Mouse (Mus musculus) heart, embryonic 11.5 days (tissue): ENCODE measurements around the gene Cntn4. TPM values are rescaled to one million over a fixed set of nuclear protein-coding genes. Genes with fewer than 3 reads are reported as not detected.
A peak's percentile ranks its signal among the peaks of the same experiment; 100 is the strongest.

Experiments used
- ATAC-seq: fragments of 200-750 bp; cut with Nextera tagmentation; replicated peaks from 2 replicates; pipeline ENCODE4 v1.8.0; 2017; ENCODE audit warnings: moderate library complexity; ENCODE audit not compliant: insufficient number of reproducible peaks, low FRiP score, low TSS enrichment
- H3K27ac ChIP-seq: fragments of 300-500 bp; sonication (generic); 2 replicates; pipeline ENCODE4 v1.5.1; 2014; ENCODE audit warnings: mild to moderate bottlenecking, low read depth, low read length
- H3K27me3 ChIP-seq: fragments of 300-500 bp; sonication (generic); 2 replicates; pipeline ENCODE4 v1.6.1; 2014; ENCODE audit warnings: mild to moderate bottlenecking, low read length, mixed read lengths; ENCODE audit not compliant: control insufficient read depth, insufficient read depth
- H3K36me3 ChIP-seq: fragments of 300-500 bp; sonication (generic); 2 replicates; pipeline ENCODE4 v1.6.1; 2014; ENCODE audit warnings: mild to moderate bottlenecking, low read length, moderate library complexity, mixed read lengths; ENCODE audit not compliant: control insufficient read depth, insufficient read depth
- H3K4me1 ChIP-seq: fragments of 300-500 bp; sonication (generic); 2 replicates; pipeline ENCODE4 v1.6.1; 2014; ENCODE audit warnings: low read length; ENCODE audit not compliant: control insufficient read depth, insufficient read depth
- H3K4me2 ChIP-seq: fragments of 300-500 bp; sonication (generic); 2 replicates; pipeline ENCODE4 v1.6.1; 2014; ENCODE audit warnings: mild to moderate bottlenecking, moderate library complexity
- H3K4me3 ChIP-seq: fragments of 300-500 bp; sonication (generic); 2 replicates; pipeline ENCODE4 v1.5.1; 2014; ENCODE audit warnings: low read depth, low read length
- H3K9ac ChIP-seq: fragments of 300-500 bp; sonication (generic); 2 replicates; pipeline ENCODE4 v1.6.1; 2014; ENCODE audit warnings: mild to moderate bottlenecking, low read depth, low read length, moderate library complexity
- H3K9me3 ChIP-seq: fragments of 300-500 bp; sonication (generic); replicated peaks from 2 replicates; pipeline ENCODE4 v1.6.1; 2016; ENCODE audit warnings: low read length; ENCODE audit not compliant: control insufficient read depth
- WGBS: fragments of 180-500 bp; shearing (Covaris S2); extraction: QIAGEN DNeasy Blood & Tissue Kit; methylation state at CpG from one replicate; pipeline ENCODE4 v1.1.7; 2014; ENCODE audit not compliant: insufficient replicate concordance; 5-methylcytosine and 5-hydroxymethylcytosine counted together
- polyA plus RNA-seq: library from polyadenylated mRNA; unstranded; fragments of >200 nt; fragmentation: Nextera tagmentation; extraction: Ambion mirVana; gene quantifications from 2 replicates; pipeline ENCODE4 v1.2.1, GENCODE M21; 2014

The Cntn4 gene
- polyA plus RNA-seq, 1 experiment from 2014 or later = 1.8 TPM

GRCm38 (mm10) chr6:105991492-105991891, 314.0 kb downstream of the Cntn4 start:
- no peaks in the 10 kb centered on the region for H3K9me3 ChIP-seq
- no peaks in the 10 kb centered on the region for H3K36me3 ChIP-seq
- 68% methylated on average over 1 of the region's 1 CpGs for WGBS
- no peaks in the 10 kb centered on the region for H3K4me1 ChIP-seq
- H3K4me3 ChIP-seq = no peak overlapping the region
- ATAC-seq = no peak
- H3K27ac ChIP-seq = no peak overlapping the region
- no peak overlapping the region for H3K9ac ChIP-seq
- H3K27me3 ChIP-seq = no peaks in the 10 kb centered on the region
- H3K4me2 ChIP-seq = no peak overlapping the region

- H3K27ac ChIP-seq = no peak overlapping the region
- no peak overlapping the region for H3K9ac ChIP-seq
- no peaks in the 10 kb centered on the region for H3K27me3 ChIP-seq
- no peak overlapping the region for H3K4me3 ChIP-seq
- no peaks in the 10 kb centered on the region for H3K9me3 ChIP-seq
- H3K4me1 ChIP-seq = no peaks in the 10 kb centered on the region
- no peak overlapping the region for H3K4me2 ChIP-seq
- ATAC-seq = no peak
- no peaks in the 10 kb centered on the region for H3K36me3 ChIP-seq
- 75% methylated on average over 5 of the region's 5 CpGs for WGBS
Observed at GRCm38 (mm10) chr6:106013018-106013417, 335.6 kb downstream of the Cntn4 start.

DNA sequence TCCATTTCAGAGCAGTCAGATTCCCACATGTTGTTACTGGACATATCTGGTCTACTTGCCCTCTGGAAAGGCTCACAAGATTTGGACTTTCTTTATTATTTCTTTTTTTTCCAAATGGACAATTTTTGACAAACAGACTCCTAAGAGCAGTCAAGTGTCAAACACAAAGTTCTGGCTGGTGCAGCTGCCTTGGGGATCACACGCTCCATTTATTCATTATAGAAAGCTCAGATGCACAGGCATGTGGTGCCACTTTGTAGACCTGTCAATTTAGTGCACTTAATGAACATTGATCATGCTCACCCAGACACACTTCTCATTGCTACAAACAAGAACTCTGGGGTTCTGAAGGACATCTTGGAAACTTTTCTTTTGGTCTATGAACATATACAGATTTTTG, 337.7 kb downstream of the Cntn4 start:
- WGBS = 82% methylated on average over 1 of the region's 1 CpGs
- H3K9ac ChIP-seq = no peak overlapping the region
- H3K4me2 ChIP-seq = no peak overlapping the region
- no peak for ATAC-seq
- H3K4me1 ChIP-seq = no peaks in the 10 kb centered on the region
- H3K27me3 ChIP-seq = no peaks in the 10 kb centered on the region
- H3K9me3 ChIP-seq = no peaks in the 10 kb centered on the region
- H3K27ac ChIP-seq = no peak overlapping the region
- H3K36me3 ChIP-seq = no peaks in the 10 kb centered on the region
- no peak overlapping the region for H3K4me3 ChIP-seq

DNA sequence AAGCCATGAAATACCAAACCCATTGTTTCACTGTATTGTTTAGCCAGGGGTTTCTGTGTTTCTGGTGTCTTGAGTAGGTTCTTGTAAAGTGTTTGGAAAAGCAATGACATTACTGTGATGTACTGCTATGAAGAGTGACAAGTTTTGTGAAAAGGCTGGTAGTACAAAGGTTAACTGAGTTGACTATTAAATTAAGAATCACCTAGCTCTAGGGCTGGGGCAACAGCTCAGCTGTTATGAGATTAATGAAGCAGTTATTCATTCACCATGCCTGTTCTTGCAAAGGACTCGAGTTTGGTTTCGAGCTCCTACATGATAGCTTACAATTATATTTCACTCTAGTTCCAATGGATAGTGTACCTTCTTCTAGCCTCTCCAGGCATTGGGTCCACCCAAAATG, 371.4 kb downstream of the Cntn4 start:
- H3K4me3 ChIP-seq = no peak overlapping the region
- H3K36me3 ChIP-seq = no peaks in the 10 kb centered on the region
- no peak for ATAC-seq
- H3K27ac ChIP-seq = no peak overlapping the region
- H3K4me2 ChIP-seq = no peak overlapping the region
- H3K9ac ChIP-seq = no peak overlapping the region
- whole genome bisulfite sequencing = 68% methylated on average over 2 of the region's 2 CpGs
- H3K4me1 ChIP-seq = no peaks in the 10 kb centered on the region
- no peaks in the 10 kb centered on the region for H3K27me3 ChIP-seq
- no peaks in the 10 kb centered on the region for H3K9me3 ChIP-seq

DNA sequence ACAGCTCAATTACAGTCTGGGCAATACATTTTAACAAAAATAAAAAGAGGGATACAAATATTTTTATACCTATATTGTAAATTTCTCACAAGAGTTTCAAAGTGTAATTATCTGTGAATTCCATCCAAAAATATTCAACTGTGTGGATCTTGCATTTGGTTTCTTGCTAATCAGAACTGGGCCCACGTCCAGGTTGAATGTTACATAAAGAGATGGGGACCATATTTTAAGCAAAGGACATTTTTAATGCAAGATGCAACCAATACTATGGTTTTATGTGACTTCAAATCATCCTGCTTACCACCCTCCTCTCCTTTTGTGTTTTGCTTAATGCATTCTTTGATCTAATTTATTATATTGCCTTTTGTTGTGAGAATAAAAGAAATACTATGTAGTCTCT, 378.7 kb downstream of the Cntn4 start:
- no peaks in the 10 kb centered on the region for H3K9me3 ChIP-seq
- 69% methylated on average over 1 of the region's 1 CpGs for WGBS

GRCm38 (mm10) chr6:106078071-106078603, 400.7 kb downstream of the Cntn4 start:
- WGBS = 69% methylated on average over 4 of the region's 4 CpGs

More for the DNA sequence above, 378.7 kb downstream of the Cntn4 start:
- Histone ChIP-seq H3K4me1 (no peaks in the 10 kb centered on the region), H3K4me3 (no peak overlapping the region), H3K36me3 (no peaks in the 10 kb centered on the region), H3K27me3 (no peaks in the 10 kb centered on the region), H3K4me2 (no peak overlapping the region), H3K9ac (no peak overlapping the region), H3K27ac (no peak overlapping the region)
- no peak for ATAC-seq

GRCm38 (mm10) chr6:106078629-106079028, 401.2 kb downstream of the Cntn4 start:
- Histone ChIP-seq H3K27ac (no peak overlapping the region), H3K4me3 (no peak overlapping the region), H3K36me3 (no peaks in the 10 kb centered on the region), H3K27me3 (no peaks in the 10 kb centered on the region), H3K9me3 (no peaks in the 10 kb centered on the region), H3K9ac (no peak overlapping the region), H3K4me1 (no peaks in the 10 kb centered on the region), H3K4me2 (no peak overlapping the region)
- no peak for ATAC-seq

More at GRCm38 (mm10) chr6:106078071-106078603, 400.7 kb downstream of the Cntn4 start:
- Histone ChIP-seq H3K4me2 (no peak overlapping the region), H3K4me1 (no peaks in the 10 kb centered on the region), H3K27me3 (no peaks in the 10 kb centered on the region), H3K4me3 (no peak overlapping the region), H3K27ac (no peak overlapping the region), H3K36me3 (no peaks in the 10 kb centered on the region), H3K9me3 (no peaks in the 10 kb centered on the region), H3K9ac (no peak overlapping the region)
- no peak for ATAC-seq

GRCm38 (mm10) chr6:106097856-106098255, 420.4 kb downstream of the Cntn4 start:
- H3K27ac ChIP-seq = no peak overlapping the region
- H3K9ac ChIP-seq = no peak overlapping the region
- no peaks in the 10 kb centered on the region for H3K27me3 ChIP-seq
- H3K4me3 ChIP-seq = no peak overlapping the region
- WGBS = 70% methylated on average over 4 of the region's 4 CpGs
- H3K4me2 ChIP-seq = no peak overlapping the region
- no peaks in the 10 kb centered on the region for H3K9me3 ChIP-seq
- ATAC-seq = no peak
- no peaks in the 10 kb centered on the region for H3K4me1 ChIP-seq
- H3K36me3 ChIP-seq = no peaks in the 10 kb centered on the region

DNA sequence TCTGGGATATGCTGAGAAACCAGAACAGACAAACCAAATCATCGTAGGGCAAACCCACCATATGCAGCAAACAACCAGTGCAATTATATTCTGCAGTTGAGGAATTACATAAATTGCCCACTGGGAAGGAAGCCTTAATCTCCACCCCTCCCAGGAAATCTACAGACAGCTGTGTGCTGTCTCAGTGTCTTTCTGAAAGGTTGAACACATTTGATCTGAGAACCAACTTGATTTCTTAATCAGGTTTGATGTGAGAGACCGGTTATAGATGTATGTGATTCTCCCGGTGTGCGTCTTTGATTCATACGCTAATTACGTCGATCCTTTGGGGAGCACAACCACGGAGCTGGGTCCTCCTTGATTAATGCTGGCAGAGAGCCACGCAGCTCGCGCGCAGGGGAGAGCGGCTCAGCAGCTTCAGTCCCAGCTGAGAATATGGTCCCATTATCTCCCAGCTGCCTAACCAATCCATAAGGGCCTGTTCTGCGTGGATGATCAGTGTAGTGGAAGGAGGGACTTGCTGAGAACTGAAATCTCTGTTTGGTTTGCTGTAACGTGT, 441.1 kb downstream of the Cntn4 start:
- no peak overlapping the region for H3K27ac ChIP-seq
- WGBS = 25% methylated on average over 15 of the region's 15 CpGs
- H3K36me3 ChIP-seq = no peaks in the 10 kb centered on the region
- ATAC-seq = 0 out of 2 replicates have a peak, but pooled peaks have one; percentile 31
- no peaks in the 10 kb centered on the region for H3K9me3 ChIP-seq
- H3K9ac ChIP-seq = no peak overlapping the region
- peak overlapping the region; percentile 16 for H3K4me3 ChIP-seq
- no peaks in the 10 kb centered on the region for H3K27me3 ChIP-seq
- peak overlapping the region; percentile 51 for H3K4me2 ChIP-seq
- H3K4me1 ChIP-seq = no peaks in the 10 kb centered on the region
